Mouse (Mus musculus) testis, adult 2 months (tissue): ENCODE measurements around the gene Cspg4. TPM values are rescaled to one million over a fixed set of nuclear protein-coding genes. Genes with fewer than 3 reads are reported as not detected.

ENCODE experiments used
- H3K27ac ChIP-seq: fragments of 200-500 bp; 2 replicates; pipeline ENCODE4 v1.5.1; 2012; ENCODE audit warnings: low read depth, low read length; ENCODE audit not compliant: control insufficient read depth, insufficient read depth
- H3K27me3 ChIP-seq: fragments of 200-500 bp; 2 replicates; pipeline ENCODE4 v1.6.1; 2012; ENCODE audit warnings: mild to moderate bottlenecking, low read length, moderate library complexity; ENCODE audit not compliant: control insufficient read depth, insufficient read depth
- H3K36me3 ChIP-seq: fragments of 200-500 bp; 2 replicates; pipeline ENCODE4 v1.6.1; 2012; ENCODE audit warnings: mild to moderate bottlenecking, low read length; ENCODE audit not compliant: control insufficient read depth, insufficient read depth
- H3K4me1 ChIP-seq: fragments of 200-500 bp; 2 replicates; pipeline ENCODE4 v1.6.1; 2012; ENCODE audit warnings: low read length; ENCODE audit not compliant: control insufficient read depth, insufficient read depth
- H3K4me3 ChIP-seq: fragments of 200-500 bp; 2 replicates; pipeline ENCODE4 v1.5.1; 2012; ENCODE audit warnings: low read depth, mild to moderate bottlenecking, low read length, moderate library complexity, mixed read lengths; ENCODE audit not compliant: control insufficient read depth
- CTCF ChIP-seq: fragments of 200-500 bp; IDR thresholded peaks from 2 replicates; pipeline ENCODE4 v1.5.1; 2012; ENCODE audit warnings: low read depth, mild to moderate bottlenecking, inconsistent platforms, low read length, moderate library complexity; ENCODE audit not compliant: control insufficient read depth, insufficient read depth, insufficient replicate concordance
- POLR2A ChIP-seq: fragments of 200-500 bp; IDR thresholded peaks from 2 replicates; pipeline ENCODE4 v1.6.1; 2012; ENCODE audit warnings: low read depth, mild to moderate bottlenecking, inconsistent platforms, low read length, moderate library complexity; ENCODE audit not compliant: control insufficient read depth
- polyA plus RNA-seq: library from polyadenylated mRNA; depleted of rRNA; stranded (reverse); fragments of >200 nt; gene quantifications from 2 replicates; pipeline ENCODE4 v1.2.3, GENCODE M21; 2012

The Cspg4 gene
- polyA plus RNA-seq, 1 experiment: 1.1 TPM

- Histone ChIP-seq H3K4me1 (no peaks in the 10 kb centered on the region; the same call in 1 of the 2 replicates), H3K27me3 (no peaks in the 10 kb centered on the region), H3K4me3 (no peak overlapping the region), H3K36me3 (no peaks in the 10 kb centered on the region), H3K27ac (no peak overlapping the region)
- TF ChIP-seq CTCF (no peak), POLR2A (no peak)
Observed at GRCm38 (mm10) chr9:56882818-56883217, 18.0 kb downstream of the Cspg4 start.

- no peaks in the 10 kb centered on the region; the same call in 1 of the 2 replicates for H3K4me1 ChIP-seq
- TF ChIP-seq POLR2A: no peak
- no peak for TF ChIP-seq CTCF
- no peak overlapping the region for H3K4me3 ChIP-seq
- no peaks in the 10 kb centered on the region for H3K27me3 ChIP-seq
- no peak overlapping the region for H3K27ac ChIP-seq
- no peaks in the 10 kb centered on the region for H3K36me3 ChIP-seq
Observed at GRCm38 (mm10) chr9:56883470-56883869, 18.6 kb downstream of the Cspg4 start.

GRCm38 (mm10) chr9:56884328-56884727 is 19.5 kb downstream of the Cspg4 start:
- no peaks in the 10 kb centered on the region; the same call in 1 of the 2 replicates for H3K4me1 ChIP-seq

GRCm38 (mm10) chr9:56886113-56886512 is 21.3 kb downstream of the Cspg4 start:
- no peaks in the 10 kb centered on the region for H3K36me3 ChIP-seq
- H3K4me3 ChIP-seq: no peak overlapping the region
- no peak overlapping the region for H3K27ac ChIP-seq
- H3K27me3 ChIP-seq: no peaks in the 10 kb centered on the region
- no peaks in the 10 kb centered on the region; the same call in 1 of the 2 replicates for H3K4me1 ChIP-seq
- TF ChIP-seq POLR2A (no peak), CTCF (peak; percentile 44; the same call in 1 of the 2 replicates)

More at GRCm38 (mm10) chr9:56884328-56884727, 19.5 kb downstream of the Cspg4 start:
- H3K4me3 ChIP-seq: no peak overlapping the region
- TF ChIP-seq POLR2A (no peak), CTCF (no peak)
- no peaks in the 10 kb centered on the region for H3K27me3 ChIP-seq
- no peak overlapping the region for H3K27ac ChIP-seq
- H3K36me3 ChIP-seq: no peaks in the 10 kb centered on the region

GRCm38 (mm10) chr9:56886601-56887000 is 21.8 kb downstream of the Cspg4 start:
- no peak overlapping the region for H3K27ac ChIP-seq
- H3K36me3 ChIP-seq: no peaks in the 10 kb centered on the region
- no peaks in the 10 kb centered on the region for H3K27me3 ChIP-seq
- TF ChIP-seq CTCF (no peak), POLR2A (no peak)
- H3K4me1 ChIP-seq: no peaks in the 10 kb centered on the region; the same call in 1 of the 2 replicates
- no peak overlapping the region for H3K4me3 ChIP-seq

- no peaks in the 10 kb centered on the region for H3K36me3 ChIP-seq
- H3K4me3 ChIP-seq: no peak overlapping the region
- no peaks in the 10 kb centered on the region; the same call in 1 of the 2 replicates for H3K4me1 ChIP-seq
- H3K27ac ChIP-seq: no peak overlapping the region
- no peak for TF ChIP-seq CTCF
- no peak for TF ChIP-seq POLR2A
- no peaks in the 10 kb centered on the region for H3K27me3 ChIP-seq
Observed at GRCm38 (mm10) chr9:56887581-56887980, 22.7 kb downstream of the Cspg4 start.

GRCm38 (mm10) chr9:56889817-56890216 is 25.0 kb downstream of the Cspg4 start:
- peak overlapping the region; percentile 27; the same call in 1 of the 2 replicates for H3K4me3 ChIP-seq
- H3K36me3 ChIP-seq: no peaks in the 10 kb centered on the region
- no peak for TF ChIP-seq POLR2A
- peak; percentile 79; the same call in 1 of the 2 replicates for TF ChIP-seq CTCF
- no peaks in the 10 kb centered on the region for H3K27me3 ChIP-seq
- no peaks in the 10 kb centered on the region; the same call in 1 of the 2 replicates for H3K4me1 ChIP-seq
- H3K27ac ChIP-seq: no peak overlapping the region
